Mouse (Mus musculus) spleen, postnatal 10 days (tissue): Measurements from ENCODE around the gene Gm27027.

ENCODE experiments used
- DNase-seq, 2 experiments: peaks; one replicate each; pipeline ENCODE4 v3.0.0; 2021 to 2022; ENCODE audit warnings: low spot score in 2 of 2

Gm27027 gene

DNA sequence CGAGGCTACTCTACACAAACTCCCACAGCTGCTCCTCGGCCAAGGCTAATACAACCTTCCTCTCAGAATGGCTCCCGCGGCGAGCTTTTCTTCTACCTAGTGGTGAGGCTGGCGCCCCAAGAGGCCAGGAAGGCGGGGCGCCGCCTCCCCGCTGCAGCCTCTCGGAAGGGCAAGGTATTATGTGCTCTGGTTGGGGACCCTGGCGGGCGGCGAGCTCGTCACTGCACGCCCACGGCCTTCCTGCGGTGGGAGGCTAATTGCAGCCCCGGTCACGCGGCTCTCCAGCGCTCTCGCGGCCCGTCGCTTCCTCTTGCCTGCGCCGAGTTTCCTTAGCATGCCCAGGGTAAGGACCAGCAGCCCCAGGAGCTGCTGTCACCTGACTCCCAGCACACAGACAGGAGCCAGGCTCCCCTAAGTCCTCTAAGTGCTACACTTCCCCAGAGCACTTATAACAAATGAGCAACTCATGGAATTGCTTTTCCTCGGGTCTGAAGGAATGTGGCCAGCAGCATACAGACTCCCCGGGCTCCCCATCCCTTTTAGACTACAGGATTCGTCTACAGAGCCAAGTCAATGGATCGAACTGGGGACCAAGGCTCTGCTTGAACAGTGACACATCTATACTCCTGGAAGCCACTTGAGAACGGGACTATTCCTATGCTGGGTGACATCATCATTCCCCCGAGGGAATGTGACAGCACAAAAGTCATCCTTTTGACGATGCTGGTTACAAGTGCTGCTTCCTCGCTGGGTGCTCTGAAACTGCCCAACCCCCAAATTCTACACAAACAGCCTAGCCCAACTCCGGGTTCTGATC, 19.5 kb downstream of the Gm27027 start:
- peak; percentile 10 to 59 for DNase-seq

DNA sequence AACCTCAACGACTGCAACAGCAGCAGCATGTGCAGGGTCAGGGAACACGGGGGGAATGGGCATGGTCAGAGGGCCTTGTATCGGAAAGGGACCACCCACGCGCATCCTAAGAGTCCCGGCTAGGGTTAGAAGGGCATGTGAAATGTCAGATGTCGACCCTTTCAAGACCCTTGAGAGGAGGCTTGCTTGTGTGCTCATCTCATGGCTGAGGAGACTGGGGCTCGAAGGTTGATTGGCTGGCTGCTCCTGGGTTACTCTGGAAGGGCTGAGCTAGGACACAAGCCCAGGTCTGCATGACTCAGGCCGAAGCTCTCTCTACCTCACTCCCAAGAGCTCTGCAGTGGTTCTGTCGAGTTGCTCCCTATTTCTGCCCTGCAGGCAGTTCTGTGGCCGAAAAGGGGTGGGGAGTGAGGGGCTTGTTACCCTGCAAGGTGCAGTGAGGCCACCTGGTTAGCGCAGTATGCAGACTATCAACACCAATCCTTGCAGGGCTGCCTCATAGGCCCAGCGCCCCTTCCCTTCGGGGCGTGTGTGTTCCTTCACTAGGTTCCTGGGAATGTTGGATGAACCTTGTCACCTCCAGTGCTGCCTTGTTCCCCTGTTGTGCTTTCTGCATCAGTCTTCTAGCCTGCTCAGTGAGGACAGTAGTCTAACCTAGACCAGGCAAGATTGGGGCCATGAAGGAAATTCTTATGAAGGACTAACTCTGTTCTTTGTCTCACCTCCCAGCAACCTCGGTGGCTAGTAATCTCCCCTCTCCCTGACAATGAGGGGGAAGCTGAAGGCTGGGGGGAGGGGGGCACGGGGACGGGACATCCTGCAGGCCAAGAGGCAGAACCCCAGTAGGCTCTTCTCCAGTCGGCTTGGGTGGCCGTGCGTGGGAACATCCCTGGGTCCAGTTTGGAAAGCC, 20.4 kb downstream of the Gm27027 start:
- no peak for DNase-seq

DNA sequence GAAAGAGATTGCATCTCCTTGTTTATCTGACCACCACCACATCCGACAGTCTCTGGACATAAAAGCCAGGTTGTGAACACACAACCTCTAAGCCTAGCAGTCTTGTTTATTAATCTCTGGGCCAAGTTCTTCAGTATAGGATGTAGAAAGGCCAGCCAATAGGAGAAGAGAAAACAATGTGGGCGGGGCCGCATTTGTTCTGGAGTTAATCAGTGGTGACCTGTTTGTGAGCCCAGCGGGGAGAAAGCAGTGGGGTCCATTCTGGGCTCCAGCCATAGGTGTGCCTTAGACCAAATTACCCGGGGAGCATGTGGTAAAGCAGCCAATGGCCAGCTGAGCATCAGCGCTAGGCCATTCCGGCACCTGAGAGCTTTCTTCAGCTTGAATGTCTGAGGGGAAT, 21.1 kb downstream of the Gm27027 start:
- DNase-seq = no peak

- DNase-seq = no peak
Measured at GRCm38 (mm10) chr2:93971647-93972046, 24.5 kb downstream of the Gm27027 start.

- DNase-seq = no peak
Measured at GRCm38 (mm10) chr2:93964494-93965160, 31.5 kb downstream of the Gm27027 start.

DNA sequence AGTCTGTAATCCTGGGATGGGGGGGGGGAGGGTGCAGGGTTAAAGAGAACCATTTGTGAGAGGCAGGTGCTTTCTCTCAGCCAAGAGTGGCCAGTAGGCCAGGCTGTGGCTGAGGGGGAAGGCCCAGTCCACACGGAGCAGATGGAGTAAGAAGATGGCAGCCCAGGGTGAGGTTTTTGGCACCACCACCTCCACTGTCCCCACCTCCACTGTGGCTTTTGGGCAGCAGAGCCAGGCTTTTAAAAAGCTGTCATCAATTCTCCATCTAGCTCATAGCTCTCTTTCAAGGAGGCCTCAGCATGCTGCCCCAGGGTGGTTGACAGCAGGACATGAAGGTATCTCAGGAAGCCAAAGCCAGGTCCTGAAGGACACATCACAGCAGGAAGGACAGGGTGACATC, 32.4 kb downstream of the Gm27027 start:
- no peak for DNase-seq

- no peak for DNase-seq
Measured at GRCm38 (mm10) chr2:93961716-93962115, 34.4 kb downstream of the Gm27027 start.

DNA sequence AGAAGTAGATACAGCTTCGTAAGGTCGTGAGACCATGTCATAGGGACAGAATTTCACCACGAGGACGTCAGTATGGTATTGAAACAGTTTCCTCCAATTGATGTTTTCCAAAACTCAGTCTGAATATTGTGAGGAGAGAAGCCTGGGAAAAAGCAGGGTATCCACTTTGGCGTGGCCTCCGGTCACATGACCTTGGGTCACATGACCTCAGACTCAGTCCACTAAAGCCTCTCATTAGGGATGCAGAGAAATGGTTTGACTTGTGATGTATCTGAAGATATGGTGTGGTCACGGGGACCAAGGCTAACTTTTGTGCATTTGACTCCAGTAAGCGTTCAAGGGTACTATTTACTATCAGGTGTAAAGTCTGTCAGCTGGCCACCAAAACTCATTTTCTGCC, 36.8 kb downstream of the Gm27027 start:
- no peak for DNase-seq

DNA sequence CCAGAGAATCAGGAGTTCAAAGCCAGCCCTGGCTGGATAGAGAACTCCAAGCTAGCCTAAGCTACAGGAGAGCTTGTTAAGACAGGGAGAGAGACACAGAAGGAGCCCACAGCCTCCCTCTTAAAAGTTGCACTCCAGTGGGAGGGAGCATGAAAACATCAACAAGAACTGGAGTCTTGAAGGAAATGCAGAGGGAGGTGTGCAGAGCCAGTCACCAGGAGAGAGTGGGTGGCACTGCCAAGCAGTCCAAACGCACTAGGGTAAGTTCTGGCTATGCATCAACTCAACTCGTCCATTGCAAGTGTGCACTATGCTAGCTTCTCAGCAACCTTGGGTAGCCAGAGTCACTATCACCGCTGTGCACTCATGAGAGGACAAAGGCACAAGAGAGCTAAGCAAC, 37.9 kb downstream of the Gm27027 start:
- DNase-seq = no peak

- DNase-seq = no peak
Measured at GRCm38 (mm10) chr2:93957785-93958175, 38.4 kb downstream of the Gm27027 start.

DNA sequence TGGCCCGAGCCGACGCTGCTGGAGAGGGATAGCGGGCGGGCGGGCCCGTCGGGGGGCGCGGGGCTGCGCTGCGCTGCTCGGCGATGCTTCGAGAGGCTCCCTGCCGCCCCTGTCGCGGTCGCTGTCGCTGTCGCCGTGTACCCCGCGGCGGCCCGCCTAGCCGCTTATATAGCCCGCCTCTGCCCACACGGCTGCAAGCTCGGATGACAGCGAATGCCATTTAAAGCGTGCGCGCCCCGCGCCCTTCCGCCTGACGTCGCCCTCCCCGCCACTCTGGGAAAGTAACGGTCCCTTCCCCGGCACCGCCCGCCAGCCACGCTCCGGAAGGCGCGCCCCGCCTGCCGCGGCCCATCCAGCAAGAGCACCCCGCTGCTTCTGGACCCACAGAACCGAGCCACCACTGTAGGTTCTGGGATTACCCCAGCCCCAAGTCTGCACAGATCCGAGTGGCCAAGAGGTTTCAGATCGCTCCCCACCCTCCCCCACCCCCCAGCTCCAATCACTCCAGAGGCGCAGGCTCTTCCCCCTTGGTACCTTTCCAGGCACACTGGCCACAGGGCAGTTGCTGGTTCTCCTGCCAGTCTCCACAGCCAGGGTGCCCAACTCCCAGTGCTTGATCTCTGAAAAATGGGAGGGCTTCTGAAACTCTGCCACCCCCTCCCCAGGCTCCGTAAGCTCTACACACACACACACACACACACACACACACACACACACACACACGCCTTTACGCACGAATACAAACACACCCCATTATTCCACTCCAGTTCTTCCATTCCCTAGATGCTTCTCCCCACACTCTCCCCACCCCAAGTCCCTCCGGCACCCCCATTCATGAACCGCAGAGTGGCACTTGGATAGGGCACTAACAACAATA, 39.0 kb downstream of the Gm27027 start, which contains the start of gene Gm13889:
Gm13889 (minus strand) TSS at position 294 of the 877 bp plus-strand sequence.
- peak in 1 of 2 experiments; percentile 45 for DNase-seq

- DNase-seq = no peak
Measured at GRCm38 (mm10) chr2:93956331-93956801, 39.8 kb downstream of the Gm27027 start.

- DNase-seq = no peak
Measured at GRCm38 (mm10) chr2:93955886-93956285, 40.3 kb downstream of the Gm27027 start.

DNA sequence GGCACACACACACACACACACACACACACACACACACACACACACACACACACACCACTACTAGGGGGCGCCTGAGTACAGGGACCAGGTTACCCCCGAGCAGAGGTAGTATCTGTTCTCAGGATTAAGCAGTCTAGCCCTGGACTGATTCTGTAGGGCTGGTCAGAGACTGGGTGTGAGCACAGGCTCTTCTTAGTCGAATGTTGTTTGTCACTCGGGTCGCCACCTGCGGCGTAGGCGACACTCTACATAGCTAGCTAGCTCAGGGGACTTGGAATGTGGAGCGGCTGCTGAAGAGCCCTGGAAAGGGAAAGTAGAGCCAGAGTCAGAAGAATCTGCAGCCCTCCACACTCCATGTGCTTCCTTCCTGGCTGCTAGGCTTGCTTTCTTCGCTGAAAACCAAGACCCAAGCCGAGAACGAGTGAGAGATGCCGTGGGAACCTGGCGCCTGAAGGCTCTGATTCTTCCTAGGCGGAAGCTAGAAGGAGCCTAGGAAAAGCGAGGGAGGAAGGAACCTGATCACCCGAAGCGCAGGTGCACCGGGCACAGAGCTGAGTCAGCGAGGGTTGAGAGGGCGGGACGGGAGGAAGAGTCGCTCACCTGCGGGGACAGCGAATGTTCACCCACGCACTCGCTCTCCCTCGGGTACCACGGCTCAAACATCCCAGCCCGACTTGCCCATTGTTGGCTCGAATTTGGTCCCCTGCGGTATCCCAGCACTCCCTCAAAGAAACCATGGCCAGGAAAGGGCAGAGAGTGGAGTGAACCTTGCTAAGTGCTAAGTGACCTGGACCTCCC, 41.2 kb downstream of the Gm27027 start:
- no peak for DNase-seq

DNA sequence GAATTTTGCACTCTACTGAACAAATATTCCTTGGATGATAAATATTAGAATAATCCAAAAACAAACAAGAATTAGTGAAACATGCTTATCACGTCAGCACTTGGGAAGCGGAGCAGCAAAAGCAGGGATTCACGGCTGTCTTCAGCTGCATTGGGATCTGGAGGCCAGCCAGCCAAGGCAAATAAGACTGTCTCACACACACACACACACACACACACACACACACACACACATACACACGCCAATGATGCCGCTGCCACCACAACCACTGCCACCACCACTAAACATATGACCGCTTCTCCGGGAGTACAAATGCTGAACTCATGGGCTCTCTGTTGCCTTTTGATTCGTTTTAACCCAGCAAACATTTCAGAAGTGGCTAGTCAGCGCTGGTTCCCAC, 42.4 kb downstream of the Gm27027 start:
- DNase-seq = no peak

- DNase-seq = no peak
Measured at GRCm38 (mm10) chr2:93946976-93947375, 49.2 kb downstream of the Gm27027 start.

DNA sequence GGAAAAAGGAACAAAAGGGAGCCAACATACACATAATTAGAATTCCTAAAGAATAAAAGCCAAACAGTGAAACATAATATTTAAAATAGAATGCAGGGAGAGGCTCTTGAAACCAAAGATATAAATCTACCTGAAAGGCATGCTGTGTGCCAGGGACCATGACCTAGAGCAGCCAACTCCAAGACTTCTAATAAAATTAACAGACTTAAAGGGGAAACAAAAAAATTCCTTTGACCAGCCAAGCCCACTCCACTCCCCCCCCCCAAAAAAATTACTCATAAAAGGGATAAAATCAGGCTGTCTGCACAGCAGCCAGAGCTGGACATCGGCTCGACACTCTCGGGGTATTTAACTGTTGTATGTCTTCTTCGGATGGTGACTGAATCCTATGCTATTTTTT, 51.3 kb downstream of the Gm27027 start:
- no peak for DNase-seq

DNA sequence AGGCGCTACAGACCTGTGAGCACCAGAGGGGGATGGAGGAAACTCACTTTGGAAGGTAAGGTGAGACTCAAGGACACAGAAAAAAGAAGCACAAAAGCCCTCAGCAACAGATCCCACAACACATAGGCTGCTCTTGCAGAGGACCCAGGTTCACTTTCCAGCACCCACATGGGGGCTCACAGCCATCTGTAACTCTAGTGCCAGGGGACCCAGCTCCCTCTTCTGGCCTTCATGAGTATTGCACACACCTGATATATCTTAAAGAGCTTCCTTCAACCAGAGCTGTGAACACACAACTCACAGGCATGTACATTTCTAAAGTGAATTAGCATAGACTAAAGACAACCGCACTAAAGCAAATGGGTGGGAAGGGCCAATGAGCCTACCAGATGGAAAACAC, 52.1 kb downstream of the Gm27027 start:
- no peak for DNase-seq

GRCm38 (mm10) chr2:93941670-93942069, 54.5 kb downstream of the Gm27027 start:
- DNase-seq = no peak

DNA sequence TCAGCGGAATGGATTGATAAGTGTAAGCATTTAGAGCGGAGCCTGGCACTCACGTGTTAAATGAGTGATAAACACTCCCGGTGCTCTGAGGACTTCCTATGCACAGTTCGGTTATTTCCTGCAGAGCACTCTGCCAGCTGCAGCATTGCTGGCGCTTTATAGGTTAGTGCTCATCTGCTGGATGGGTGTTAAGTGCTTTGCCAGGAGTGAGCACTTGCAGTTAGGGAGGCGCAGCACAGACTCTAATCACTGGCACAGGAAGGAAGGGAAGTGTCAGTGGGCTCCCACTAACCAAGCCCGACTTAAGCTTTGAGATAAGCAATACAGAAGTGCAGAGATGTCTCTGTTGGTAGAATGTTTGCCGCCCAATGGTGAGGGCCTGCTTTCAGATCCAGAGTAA, 57.6 kb downstream of the Gm27027 start:
- DNase-seq = no peak
